Mouse (Mus musculus) embryonic facial prominence, embryonic 12.5 days (tissue): ENCODE measurements around the gene Gphb5. TPM values are rescaled to one million over a fixed set of nuclear protein-coding genes. Genes with fewer than 3 reads are reported as not detected.

ENCODE experiments used
- ATAC-seq: fragments of 200-750 bp; cut with Nextera tagmentation; 2 replicates; pipeline ENCODE4 v1.8.0; 2017; ENCODE audit not compliant: insufficient number of reproducible peaks, insufficient read depth, low FRiP score, low TSS enrichment
- H3K27ac ChIP-seq: fragments of 300-500 bp; sonication (generic); 2 replicates; pipeline ENCODE4 v1.5.1; 2016; ENCODE audit warnings: mild to moderate bottlenecking
- H3K27me3 ChIP-seq: fragments of 300-500 bp; sonication (generic); 2 replicates; pipeline ENCODE4 v1.6.1; 2016; ENCODE audit warnings: mild to moderate bottlenecking, moderate library complexity
- H3K36me3 ChIP-seq: fragments of 300-500 bp; sonication (generic); 2 replicates; pipeline ENCODE4 v1.6.1; 2016; ENCODE audit warnings: mild to moderate bottlenecking
- H3K4me1 ChIP-seq: fragments of 300-500 bp; sonication (generic); 2 replicates; pipeline ENCODE4 v1.6.1; 2016
- H3K4me2 ChIP-seq: fragments of 300-500 bp; sonication (generic); replicated peaks from 2 replicates; pipeline ENCODE4 v1.6.1; 2016; ENCODE audit warnings: mild to moderate bottlenecking, moderate library complexity
- H3K4me3 ChIP-seq: fragments of 300-500 bp; sonication (generic); 2 replicates; pipeline ENCODE4 v1.5.1; 2016; ENCODE audit warnings: mild to moderate bottlenecking
- H3K9ac ChIP-seq: fragments of 300-500 bp; sonication (generic); 2 replicates; pipeline ENCODE4 v1.6.1; 2016; ENCODE audit warnings: mild to moderate bottlenecking, moderate library complexity
- H3K9me3 ChIP-seq: fragments of 300-500 bp; sonication (generic); 2 replicates; pipeline ENCODE4 v1.6.1; 2016; ENCODE audit warnings: mild to moderate bottlenecking, moderate library complexity
- WGBS: fragments of 180-500 bp; shearing (Covaris S2); methylation state at CpG from one replicate; pipeline ENCODE4 v1.1.7; 2016; 5-methylcytosine and 5-hydroxymethylcytosine counted together
- polyA plus RNA-seq: library from polyadenylated mRNA; unstranded; fragments of >200 nt; fragmentation: Nextera tagmentation; extraction: Ambion mirVana; gene quantifications from 2 replicates; pipeline ENCODE4 v1.2.1, GENCODE M21; 2016

The Gphb5 gene
- polyA plus RNA-seq, 1 experiment from 2014 or later: 0.10 TPM

- Histone ChIP-seq H3K27me3 (no peaks in the 10 kb centered on the region), H3K4me2 (no peak overlapping the region), H3K4me3 (no peak overlapping the region), H3K27ac (no peak overlapping the region), H3K36me3 (no peaks in the 10 kb centered on the region), H3K9me3 (no peaks in the 10 kb centered on the region; the same call in 1 of the 2 replicates), H3K9ac (no peak overlapping the region), H3K4me1 (no peaks in the 10 kb centered on the region)
- ATAC-seq: no peak
- 95% methylated on average over 4 of the region's 4 CpGs for WGBS
These were observed 52.2 kb downstream of the Gphb5 start for GRCm38 (mm10) chr12:75364416-75364815.

GRCm38 (mm10) chr12:75362456-75362855, 54.1 kb downstream of the Gphb5 start:
- no peak for ATAC-seq
- H3K9ac ChIP-seq: no peak overlapping the region
- 92% methylated on average over 16 of the region's 16 CpGs for WGBS
- H3K27ac ChIP-seq: no peak overlapping the region
- H3K27me3 ChIP-seq: no peaks in the 10 kb centered on the region
- no peaks in the 10 kb centered on the region; the same call in 1 of the 2 replicates for H3K9me3 ChIP-seq
- H3K4me3 ChIP-seq: no peak overlapping the region
- no peaks in the 10 kb centered on the region for H3K36me3 ChIP-seq
- no peaks in the 10 kb centered on the region for H3K4me1 ChIP-seq
- no peak overlapping the region for H3K4me2 ChIP-seq

Other genes starting within 250 kb of the Gphb5 start
- gene Kcnh5, start 239.4 kb downstream of the Gphb5 start, polyA plus RNA-seq: 0.45 and 0.48 TPM in 2 replicates
- 42.7 and 45.5 TPM in 2 replicates for gene Rhoj, start 108.5 kb downstream of the Gphb5 start, polyA plus RNA-seq
- 18.0 and 19.2 TPM in 2 replicates for gene Ppp2r5e, start 179.5 kb upstream of the Gphb5 start, polyA plus RNA-seq